Mouse (Mus musculus) ES-Bruce4 (cell line): ENCODE measurements around the gene Usp6nl.

Source experiments
- CTCF ChIP-seq: IDR thresholded peaks from one replicate; pipeline ENCODE4 v1.8.1; 2011; ENCODE audit warnings: low read depth, low read length
- EP300 ChIP-seq: IDR thresholded peaks from 2 replicates; pipeline ENCODE4 v1.6.1; 2011; ENCODE audit warnings: low read depth, low read length; ENCODE audit not compliant: insufficient read depth
- POLR2A ChIP-seq: IDR thresholded peaks from one replicate; pipeline ENCODE4 v1.8.1; 2011; ENCODE audit warnings: low read length; ENCODE audit not compliant: insufficient read depth

GRCm38 (mm10) chr2:6335032-6335735 is 12.7 kb downstream of the Usp6nl start:
- TF ChIP-seq CTCF (no peak), POLR2A (no peak), EP300 (no peak)
